Mouse (Mus musculus) lung, adult 2 months (tissue): Measurements from ENCODE around the gene Slk.

ENCODE experiments used
- CTCF ChIP-seq: fragments of 200-500 bp; IDR thresholded peaks from 2 replicates; pipeline ENCODE4 v1.5.1; 2011; ENCODE audit warnings: mild to moderate bottlenecking, low read length, control low read depth; ENCODE audit not compliant: insufficient read depth
- POLR2A ChIP-seq: fragments of 200-500 bp; IDR thresholded peaks from 2 replicates; pipeline ENCODE4 v1.6.1; 2011; ENCODE audit warnings: low read depth, mild to moderate bottlenecking, control low read depth, low read length, borderline replicate concordance; ENCODE audit errors: extremely low read depth

DNA sequence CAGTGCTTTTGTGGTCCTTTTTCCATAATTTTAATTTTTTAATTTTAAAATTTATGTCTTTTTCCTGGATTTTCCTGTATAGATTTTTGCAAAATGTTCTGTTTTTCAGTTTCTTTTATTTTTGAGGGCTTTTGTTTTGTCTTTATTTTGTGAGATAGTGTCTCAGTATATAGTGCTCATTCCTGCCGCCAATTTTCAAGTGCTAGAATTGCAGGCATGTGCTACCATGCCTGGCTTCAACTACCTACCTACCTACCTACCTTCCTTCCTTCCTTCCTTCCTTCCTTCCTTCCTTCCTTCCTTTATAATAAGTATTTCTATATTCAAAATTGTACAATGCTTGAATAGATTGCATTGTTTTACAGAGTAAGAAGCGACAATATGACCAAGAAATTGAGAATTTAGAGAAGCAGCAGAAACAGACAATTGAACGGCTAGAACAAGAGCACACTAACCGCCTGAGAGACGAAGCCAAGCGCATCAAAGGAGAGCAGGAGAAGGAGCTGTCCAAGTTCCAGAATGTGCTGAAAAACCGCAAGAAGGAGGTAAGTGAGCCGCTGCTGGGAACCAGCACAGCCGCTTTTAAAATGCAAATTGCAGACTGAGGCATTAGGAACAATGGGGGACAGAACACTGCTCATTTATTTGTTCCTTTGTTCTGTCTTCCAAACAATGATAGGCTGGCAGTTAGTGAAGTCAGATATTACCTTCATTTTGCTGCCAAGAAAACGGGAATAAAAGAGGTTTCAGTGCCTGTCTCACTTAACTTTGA is 45.6 kb downstream of the Slk start:
- TF ChIP-seq POLR2A, result no peak
- no peak for TF ChIP-seq CTCF
